Mouse (Mus musculus) liver, embryonic 14.5 days (tissue): Measurements from ENCODE around the gene 4930426L09Rik.

Source experiments
- CTCF ChIP-seq: IDR thresholded peaks from 2 replicates; pipeline ENCODE4 v1.5.1; 2016; ENCODE audit warnings: antibody characterized with exemption, low read depth, control low read depth
- EP300 ChIP-seq: IDR thresholded peaks from 2 replicates; pipeline ENCODE4 v1.6.1; 2016; ENCODE audit warnings: antibody characterized with exemption, low read depth

- TF ChIP-seq CTCF, result no peak
- no peak for TF ChIP-seq EP300
Measured at GRCm38 (mm10) chr2:19037430-19037829, 39.3 kb downstream of the 4930426L09Rik start.
